Comparison of ENCODE assay signal across 15 mouse cellular contexts in the genomic region with DNA sequence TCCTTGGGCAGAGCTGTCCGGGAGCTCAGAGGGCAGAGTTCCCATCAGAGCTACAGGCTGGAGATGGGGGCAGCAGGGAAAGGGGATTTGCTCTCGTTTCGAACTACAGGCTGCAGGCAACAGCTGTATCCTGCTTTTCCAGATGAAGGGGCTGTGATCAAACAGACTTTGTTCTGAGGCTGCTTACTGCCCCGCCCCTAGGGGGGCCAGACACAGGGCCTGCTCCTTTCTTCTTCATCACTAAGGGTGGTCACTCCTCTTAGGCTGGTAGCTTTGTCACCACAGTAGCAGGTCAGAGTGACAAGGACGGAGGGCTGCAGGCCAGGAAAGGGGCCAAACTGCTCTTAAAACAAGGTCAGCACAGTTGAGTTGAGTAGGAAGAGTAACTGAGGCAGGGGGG. TPM values are rescaled to one million over a fixed set of nuclear protein-coding genes. Genes with fewer than 3 reads are reported as not detected.
DNase-seq lines count a peak whose midpoint lies in the region; ATAC-seq lines count a peak whose summit lies in the region.
"Had no signal": no experiment of that assay in that cellular context is flagged by ENCODE, and none has a peak within 500 bp of the region (broad histone marks: within the 10 kb centered on the region; RNA-seq: fewer than 3 reads in every experiment).

No protein-coding gene starts in this region.

- ATAC-seq in hindbrain, embryonic 13.5 days (ENCODE audit: low FRiP score), result no peak
- ATAC-seq in hindbrain, embryonic 12.5 days (ENCODE audit: low FRiP score), result no peak
- no peak for ATAC-seq in limb, embryonic 13.5 days (ENCODE audit: low FRiP score, low read depth)
- ATAC-seq: CD4-positive, CD25-positive, alpha-beta regulatory T cell, adult 4 months had no signal

- 0 out of 2 replicates have a peak overlapping the region, but pooled peaks have one; percentile 12 for H3K27ac ChIP-seq in hindbrain, embryonic 13.5 days
- no peak overlapping the region for H3K27ac ChIP-seq in hindbrain, embryonic 12.5 days
- peak overlapping the region; percentile 45; the same call in 1 of the 2 replicates for H3K27ac ChIP-seq in embryonic facial prominence, embryonic 10.5 days (replicated peaks)
- peak overlapping the region; percentile 22; the same call in 1 of the 2 replicates for H3K27ac ChIP-seq in limb, embryonic 13.5 days
- H3K27ac ChIP-seq: heart, embryonic 15.5 days; hindbrain, embryonic 14.5 days; left cerebral cortex, adult 2 months had no signal

- no peaks in the 10 kb centered on the region for H3K9me3 ChIP-seq in hindbrain, embryonic 13.5 days
- H3K9me3 ChIP-seq in hindbrain, embryonic 12.5 days (replicated peaks), result no peaks in the 10 kb centered on the region
- H3K9me3 ChIP-seq in embryonic facial prominence, embryonic 10.5 days, result no peaks in the 10 kb centered on the region
- no peaks in the 10 kb centered on the region for H3K9me3 ChIP-seq in limb, embryonic 13.5 days
- H3K9me3 ChIP-seq: heart, embryonic 15.5 days; megakaryocyte, embryonic 14.5 days had no signal

- H3K27me3 ChIP-seq in hindbrain, embryonic 13.5 days, result peaks cover 60% of the 10 kb centered on the region
- peaks cover 33% of the 10 kb centered on the region for H3K27me3 ChIP-seq in hindbrain, embryonic 12.5 days
- H3K27me3 ChIP-seq in embryonic facial prominence, embryonic 10.5 days (replicated peaks; ENCODE audit: low read depth, poor library complexity, severe bottlenecking), result peaks cover 83% of the 10 kb centered on the region
- peaks cover 50% of the 10 kb centered on the region for H3K27me3 ChIP-seq in limb, embryonic 13.5 days
- H3K27me3 ChIP-seq: heart, embryonic 15.5 days had no signal

- WGBS in hindbrain, embryonic 13.5 days, result 12% methylated on average over 5 of the region's 5 CpGs
- WGBS in hindbrain, embryonic 12.5 days, result 10% methylated on average over 5 of the region's 5 CpGs
- 6% methylated on average over 5 of the region's 5 CpGs for WGBS in embryonic facial prominence, embryonic 10.5 days
- WGBS in limb, embryonic 13.5 days, result 16% methylated on average over 5 of the region's 5 CpGs

- H3K36me3 ChIP-seq in hindbrain, embryonic 13.5 days, result no peaks in the 10 kb centered on the region
- no peaks in the 10 kb centered on the region for H3K36me3 ChIP-seq in hindbrain, embryonic 12.5 days
- no peaks in the 10 kb centered on the region for H3K36me3 ChIP-seq in embryonic facial prominence, embryonic 10.5 days (replicated peaks)
- no peaks in the 10 kb centered on the region for H3K36me3 ChIP-seq in limb, embryonic 13.5 days
- H3K36me3 ChIP-seq: heart, embryonic 15.5 days had no signal

- peak; percentile 62 for DNase-seq in embryo, embryonic 10.5 days (ENCODE audit: low spot score)
- peak; percentile 55 for DNase-seq in embryonic facial prominence, embryonic 10.5 days (ENCODE audit: low spot score)
- no peak for DNase-seq in layer of hippocampus, adult 18-20 months (ENCODE audit: low spot score in 2 of 2)
- DNase-seq in testis, postnatal 10 days (ENCODE audit: low spot score), result no peak
- DNase-seq: cerebellum, postnatal 36 days; gastrocnemius, postnatal 36 days; kidney, adult 9 months had no signal

- no peak overlapping the region for H3K4me2 ChIP-seq in hindbrain, embryonic 13.5 days
- H3K4me2 ChIP-seq in hindbrain, embryonic 12.5 days (replicated peaks), result no peak overlapping the region
- H3K4me2 ChIP-seq in limb, embryonic 13.5 days (replicated peaks), result no peak overlapping the region
- H3K4me2 ChIP-seq: heart, embryonic 15.5 days; hindbrain, embryonic 14.5 days had no signal

- no peak overlapping the region for H3K4me3 ChIP-seq in hindbrain, embryonic 13.5 days
- H3K4me3 ChIP-seq in hindbrain, embryonic 12.5 days, result no peak overlapping the region
- no peak overlapping the region for H3K4me3 ChIP-seq in embryonic facial prominence, embryonic 10.5 days
- no peak overlapping the region for H3K4me3 ChIP-seq in limb, embryonic 13.5 days
- H3K4me3 ChIP-seq: heart, embryonic 15.5 days; left cerebral cortex, adult 2 months had no signal

- H3K9ac ChIP-seq in hindbrain, embryonic 13.5 days, result no peak overlapping the region; the same call in 1 of the 2 replicates
- no peak overlapping the region for H3K9ac ChIP-seq in hindbrain, embryonic 12.5 days
- H3K9ac ChIP-seq in limb, embryonic 13.5 days, result no peak overlapping the region; the same call in 1 of the 2 replicates
- H3K9ac ChIP-seq: heart, embryonic 15.5 days; hindbrain, embryonic 14.5 days had no signal

- peaks cover 75% of the 10 kb centered on the region for H3K4me1 ChIP-seq in hindbrain, embryonic 13.5 days (replicated peaks)
- peaks cover 55% of the 10 kb centered on the region for H3K4me1 ChIP-seq in hindbrain, embryonic 12.5 days
- H3K4me1 ChIP-seq in embryonic facial prominence, embryonic 10.5 days, result peaks cover 75% of the 10 kb centered on the region
- H3K4me1 ChIP-seq in limb, embryonic 13.5 days, result peaks cover 83% of the 10 kb centered on the region

RNA-seq across cellular contexts. Expression of gene Flrt1, which starts 4.6 kb away (rescaled TPM):
- 7.1 and 8.1 TPM in 2 replicates for polyA plus RNA-seq in hindbrain, embryonic 13.5 days (2015; fragmentation: Nextera tagmentation; extraction: Ambion mirVana)
- 5.5 and 6.6 TPM in 2 replicates for polyA plus RNA-seq in hindbrain, embryonic 12.5 days (2016; fragmentation: Nextera tagmentation; extraction: Ambion mirVana)
- 2.5 and 2.9 TPM in 2 replicates for polyA plus RNA-seq in embryonic facial prominence, embryonic 10.5 days (2016; fragmentation: Nextera tagmentation; extraction: Ambion mirVana)
- polyA plus RNA-seq in limb, embryonic 13.5 days (2015; fragmentation: Nextera tagmentation; extraction: Ambion mirVana), result 7.7 and 8.1 TPM in 2 replicates
- total RNA-seq in layer of hippocampus, adult 18-20 months (2021), result 10 to 100 TPM; 21.6 to 22.0 TPM

RNA-seq across cellular contexts. Expression of gene Macrod1, which starts 53.5 kb away (rescaled TPM):
- polyA plus RNA-seq in hindbrain, embryonic 13.5 days (2015; fragmentation: Nextera tagmentation; extraction: Ambion mirVana), result 4.2 and 5.3 TPM in 2 replicates
- 5.6 TPM in 2 replicates for polyA plus RNA-seq in hindbrain, embryonic 12.5 days (2016; fragmentation: Nextera tagmentation; extraction: Ambion mirVana)
- polyA plus RNA-seq in embryonic facial prominence, embryonic 10.5 days (2016; fragmentation: Nextera tagmentation; extraction: Ambion mirVana), result 5.0 and 5.4 TPM in 2 replicates
- polyA plus RNA-seq in limb, embryonic 13.5 days (2015; fragmentation: Nextera tagmentation; extraction: Ambion mirVana), result 12.3 and 13.3 TPM in 2 replicates
- total RNA-seq in layer of hippocampus, adult 18-20 months (2021), result 10 to 100 TPM; 22.9 to 23.7 TPM

Comparison
In these comparisons a context has a peak if more than half of its experiments do, and no peak if none do; other contexts are left out.
1. DNase-seq: peak in embryo, embryonic 10.5 days (single experiment) and embryonic facial prominence, embryonic 10.5 days (single experiment); none in layer of hippocampus, adult 18-20 months (0 of 2) and testis, postnatal 10 days (single experiment).